Mouse (Mus musculus) mouse embryonic stem cell (cell line): ENCODE data around the gene Etl4.

Experiments
- in situ Hi-C, 2 experiments: fragments of 300-500 bp; cut with MboI; formaldehyde crosslinking; loops; 1 replicate in 1 of 2; 3 replicates in 1 of 2; pipeline ENCODE4 v1.14.3; 2019 to 2020; ENCODE audit warnings: low sequenced_read_pairs in 2 of 2, low pct_unique_long_range_greater_than_20kb in 1 of 2, mixed read lengths in 1 of 2; ENCODE audit not compliant: unreplicated experiment in 1 of 2

Gene Etl4

DNA sequence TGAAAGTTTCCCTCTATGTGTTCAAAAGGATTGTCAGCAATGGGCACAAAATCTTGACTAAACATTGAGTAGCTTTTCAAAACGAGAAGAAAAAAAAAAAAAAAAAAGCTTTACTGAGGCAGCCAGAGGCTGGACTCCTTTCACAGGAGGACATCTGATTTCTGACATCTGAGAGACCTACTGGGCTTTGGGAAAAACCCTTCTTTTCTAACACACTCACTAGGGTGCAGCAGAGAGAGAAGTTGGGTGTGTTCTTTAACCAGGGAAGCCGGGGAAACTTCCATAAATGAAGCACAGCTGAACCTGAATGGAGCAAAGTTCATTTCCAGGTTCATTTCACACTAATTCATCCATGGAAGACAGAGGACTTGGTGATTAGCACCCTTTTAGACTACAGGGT lies 222.2 kb downstream of the Etl4 start:
- in situ Hi-C loops: no loop called here

DNA sequence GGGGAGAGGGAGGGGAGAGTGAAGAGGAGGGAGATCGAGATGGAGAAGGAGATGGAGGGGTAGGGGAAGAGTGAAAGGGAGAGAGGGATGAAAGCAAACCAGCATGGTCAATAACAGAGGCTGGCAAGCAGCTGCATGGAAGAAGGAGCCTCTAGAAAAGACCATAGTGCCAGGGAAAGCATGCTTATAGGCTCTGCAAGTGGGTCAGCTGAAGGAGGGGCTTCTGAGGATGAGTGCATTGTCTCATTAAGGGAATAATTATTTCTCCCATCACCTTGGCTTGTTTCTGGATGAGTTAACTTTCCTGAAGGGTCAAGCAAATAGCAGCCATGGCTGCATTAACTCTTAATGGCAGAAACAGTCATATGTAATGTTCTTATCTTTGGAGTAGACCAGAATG lies 228.8 kb downstream of the Etl4 start:
- in situ Hi-C loops: no loop called here

DNA sequence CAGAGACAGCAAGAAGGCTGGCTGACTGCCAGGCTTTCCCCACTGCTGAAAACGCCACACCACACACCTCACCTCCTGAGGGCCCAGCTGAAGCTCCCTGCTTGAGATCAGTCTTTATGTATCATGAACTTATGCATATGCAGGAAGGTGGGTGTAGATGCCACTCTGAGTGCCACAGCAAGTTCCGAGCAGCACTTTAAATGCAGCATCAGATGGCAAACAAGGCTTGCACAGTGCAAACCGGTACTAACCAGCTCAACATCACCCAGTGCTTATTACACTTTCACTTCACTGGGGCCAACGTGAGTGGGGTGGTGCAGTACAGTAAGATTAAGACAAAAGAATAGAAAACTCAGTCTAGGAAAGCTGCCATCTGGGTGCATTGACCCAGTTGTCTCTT lies 235.8 kb downstream of the Etl4 start:
- in situ Hi-C loops: no loop called here

DNA sequence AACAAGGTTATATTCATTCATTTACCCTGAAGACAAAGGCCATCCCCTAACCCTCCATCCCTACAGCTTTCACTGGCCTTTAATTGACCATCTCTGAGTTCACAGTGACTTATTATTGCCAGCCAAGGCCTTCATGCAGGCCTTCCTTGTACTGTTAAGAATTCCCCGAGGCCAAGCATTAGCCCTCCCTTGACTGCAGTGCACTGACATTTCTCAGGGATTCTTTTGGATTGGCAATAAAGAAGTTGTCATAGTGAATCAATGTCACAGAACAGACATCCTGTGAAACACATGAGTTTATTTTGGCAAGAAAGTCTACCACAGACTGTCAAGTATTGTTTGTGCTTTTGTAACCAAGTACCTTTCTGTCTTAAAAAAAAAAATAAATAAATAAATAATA lies 257.5 kb downstream of the Etl4 start:
- in situ Hi-C loops: no loop called here

DNA sequence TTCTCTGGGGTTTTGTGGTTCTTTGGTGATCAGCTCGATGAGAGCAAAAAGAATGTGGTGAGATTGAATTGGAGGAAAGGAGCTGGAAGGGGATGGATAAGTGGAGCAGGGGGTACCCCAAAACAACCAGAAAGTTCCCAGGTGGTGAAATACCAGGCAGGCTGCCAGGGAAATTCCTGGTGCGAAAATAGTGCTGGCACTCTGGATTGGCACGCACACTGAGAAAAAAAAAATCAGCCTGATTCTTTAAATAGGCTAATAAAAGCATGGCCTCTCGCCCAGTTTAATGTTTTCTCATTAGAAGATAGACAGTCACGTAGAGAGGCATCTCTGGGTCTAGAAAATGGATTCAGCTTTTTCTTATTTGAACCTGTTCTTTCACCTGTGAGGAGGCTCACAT lies 258.0 kb downstream of the Etl4 start:
- in situ Hi-C loops: no loop called here

DNA sequence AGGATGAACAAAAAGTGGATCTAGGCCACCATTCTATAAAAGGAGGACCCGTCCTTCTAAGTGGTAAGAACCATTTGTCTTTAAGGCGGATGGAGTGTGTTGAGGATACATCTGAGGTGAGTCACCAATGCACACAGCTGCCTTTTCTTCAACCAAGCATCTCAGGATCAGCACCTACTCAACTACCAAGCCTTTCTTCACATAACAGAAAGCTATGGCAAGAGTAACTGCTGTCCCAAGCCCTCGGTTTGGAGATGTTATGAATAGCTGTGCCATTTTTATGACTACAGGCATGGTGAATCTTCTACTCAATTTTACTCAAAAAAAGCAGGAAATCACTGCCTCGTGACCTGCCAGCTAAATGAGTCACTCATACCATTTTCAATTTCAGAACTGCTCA lies 258.6 kb downstream of the Etl4 start:
- in situ Hi-C loops: no loop called here

DNA sequence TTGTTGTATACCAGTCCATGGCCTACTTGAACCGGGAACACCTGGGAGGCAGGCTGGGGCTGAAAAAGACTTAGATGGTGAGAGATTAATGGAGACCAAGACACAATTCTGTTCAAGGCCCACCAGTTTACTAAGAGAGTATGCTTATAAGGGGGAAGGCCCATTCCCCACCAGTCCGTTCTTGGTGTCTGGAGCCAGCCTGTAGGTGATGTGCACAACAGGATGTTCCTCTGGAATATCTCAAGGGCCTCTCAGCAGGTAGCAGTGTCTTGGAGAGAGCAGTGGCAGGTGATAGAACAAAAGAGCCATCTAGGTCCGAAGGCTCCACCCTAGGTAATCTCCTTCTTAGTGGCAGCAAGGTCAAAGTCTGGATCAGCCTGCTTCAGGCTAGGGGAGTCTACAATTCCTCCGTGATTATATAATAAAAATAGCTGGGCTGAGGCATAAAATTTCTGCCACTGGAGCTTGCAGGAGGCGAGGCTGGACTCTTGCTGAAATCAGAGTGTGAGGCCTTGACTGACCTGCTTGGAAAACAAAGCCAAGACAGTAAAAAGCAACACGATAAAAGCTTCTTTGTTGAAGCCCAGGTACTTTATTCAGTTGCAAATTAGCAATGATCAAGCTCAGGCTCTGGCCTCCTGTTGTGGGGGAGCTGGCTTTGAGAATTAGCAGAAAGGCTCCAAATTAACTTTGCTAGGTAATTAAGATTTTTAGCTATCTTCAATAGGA lies 267.0 kb downstream of the Etl4 start:
- in situ Hi-C loops: loop anchor here in 1 of 2 experiments (25.0 kb wide), 1 partner anchor 486 kb away; no protein-coding TSS in a partner anchor

DNA sequence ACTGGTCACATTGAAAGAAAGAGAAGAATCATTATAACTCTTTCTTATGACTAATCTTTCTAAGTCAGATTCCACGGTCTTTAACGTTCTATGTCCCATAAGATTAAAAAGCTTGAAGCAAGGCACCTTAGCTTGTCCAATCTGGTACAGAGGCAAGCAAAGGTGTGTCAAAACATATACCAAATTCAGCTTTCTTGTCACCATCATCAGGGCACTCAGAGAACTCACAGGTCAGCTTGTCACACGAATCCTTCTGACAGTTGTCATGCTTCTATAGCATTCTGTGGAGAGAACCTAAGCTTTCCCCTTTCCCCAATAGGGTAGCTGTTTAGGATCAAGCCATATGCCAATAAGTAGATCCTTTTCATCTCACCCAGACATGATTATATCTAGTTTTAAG lies 267.7 kb downstream of the Etl4 start:
- in situ Hi-C loops: loop anchor here in 1 of 2 experiments (25.0 kb wide), 1 partner anchor 485 kb away; no protein-coding TSS in a partner anchor

DNA sequence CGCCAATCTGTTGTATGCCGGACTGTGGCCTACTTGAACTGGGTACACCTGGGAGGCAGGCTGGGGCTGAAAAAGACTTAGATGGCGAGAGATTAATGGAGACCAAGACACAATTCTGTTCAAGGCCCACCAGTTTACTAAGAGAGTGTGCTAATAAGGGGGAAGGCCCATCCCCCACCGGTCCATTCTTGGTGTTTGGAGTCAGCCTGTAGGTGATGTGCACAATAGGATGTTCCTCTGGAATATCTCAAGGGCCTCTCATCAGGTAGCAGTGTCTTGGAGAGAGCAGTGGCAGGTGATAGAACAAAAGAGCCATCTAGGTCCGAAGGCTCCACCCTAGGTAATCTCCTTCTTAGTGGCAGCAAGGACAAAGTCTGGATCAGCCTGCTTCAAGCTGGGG lies 271.0 kb downstream of the Etl4 start:
- in situ Hi-C loops: loop anchor here in 1 of 2 experiments (25.0 kb wide), 1 partner anchor 482 kb away; no protein-coding TSS in a partner anchor

DNA sequence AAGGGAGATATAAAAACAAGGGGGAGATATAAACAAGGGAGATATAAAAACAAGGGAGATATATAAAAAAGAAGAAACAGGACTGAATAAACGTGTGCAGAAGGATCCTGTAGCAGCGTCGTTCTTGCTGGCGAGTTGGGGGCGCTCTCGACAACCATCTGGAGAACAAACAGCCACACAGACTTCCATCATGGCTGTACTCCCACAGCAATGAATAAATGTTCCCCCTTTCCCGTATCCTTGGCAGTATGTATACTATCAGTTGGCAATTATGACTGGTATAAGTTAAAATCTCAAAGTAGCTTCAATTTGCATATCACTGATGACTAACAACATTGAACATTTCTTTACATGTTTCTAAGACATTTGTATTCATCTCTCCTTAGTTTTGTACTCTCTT lies 277.6 kb downstream of the Etl4 start:
- in situ Hi-C loops: loop anchor here in 1 of 2 experiments (25.0 kb wide), 1 partner anchor 475 kb away; no protein-coding TSS in a partner anchor

DNA sequence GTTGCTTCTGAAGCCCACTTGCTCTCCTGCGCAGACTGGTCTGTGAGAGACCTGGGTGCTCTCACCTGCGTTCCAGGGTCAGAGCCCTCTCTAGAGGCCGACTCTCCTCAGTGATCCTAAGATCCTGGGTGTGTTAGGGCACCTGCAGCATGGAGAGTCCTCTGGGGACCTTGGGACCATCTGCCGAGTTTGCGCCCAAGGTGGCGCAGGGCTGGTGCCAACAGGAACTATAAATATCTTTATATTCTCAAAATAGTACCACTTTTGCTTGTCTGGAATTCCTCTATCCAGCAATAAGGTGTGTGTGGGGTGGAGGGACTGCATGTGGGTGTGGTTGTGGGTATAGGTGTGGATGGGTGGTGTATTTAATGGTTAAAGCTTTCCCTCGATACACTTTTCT lies 293.4 kb downstream of the Etl4 start:
- in situ Hi-C loops: no loop called here

DNA sequence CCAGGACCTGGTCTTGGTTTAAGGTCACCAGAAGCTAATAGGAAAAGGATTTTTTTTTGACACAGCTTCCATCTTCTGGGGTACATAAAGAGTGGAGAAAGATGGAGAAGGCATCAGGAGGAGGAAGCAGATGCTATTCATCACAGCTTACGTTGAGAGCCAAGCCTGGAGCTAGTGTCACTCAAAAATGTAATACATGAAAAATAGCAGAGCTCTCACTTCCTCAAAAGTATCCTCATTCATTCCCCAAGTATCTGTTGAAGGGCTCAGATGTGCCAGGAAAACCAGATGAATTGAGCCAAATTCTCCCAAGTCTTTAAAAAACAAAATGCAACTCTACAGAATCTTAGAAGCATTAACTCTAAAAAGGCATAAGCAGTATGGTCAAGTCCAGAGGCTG lies 297.1 kb downstream of the Etl4 start:
- in situ Hi-C loops: no loop called here

DNA sequence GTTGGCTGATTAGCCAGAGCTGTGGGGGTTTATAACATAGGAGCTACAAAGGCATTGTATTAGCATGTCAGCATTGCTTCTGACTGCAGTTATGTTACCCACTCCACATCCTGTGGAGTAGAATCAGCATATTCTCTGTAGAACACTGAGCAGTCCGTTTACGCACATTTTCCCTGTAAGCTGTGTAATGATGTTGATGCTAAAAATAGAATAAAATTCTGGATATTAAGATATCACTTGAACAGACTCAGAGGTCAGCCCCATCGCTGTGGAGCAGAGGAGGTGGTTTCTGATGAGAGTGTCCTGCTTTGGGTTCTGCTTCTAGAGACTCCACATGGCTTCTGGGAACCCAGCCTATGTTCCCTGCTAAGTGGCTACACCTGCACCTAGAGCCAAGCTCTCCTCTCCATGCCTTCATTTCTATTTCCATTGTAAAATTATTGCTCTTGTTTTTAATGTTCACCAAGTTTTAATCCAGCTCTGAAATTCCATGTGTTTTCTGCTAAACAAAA lies 299.2 kb downstream of the Etl4 start:
- in situ Hi-C loops: no loop called here

DNA sequence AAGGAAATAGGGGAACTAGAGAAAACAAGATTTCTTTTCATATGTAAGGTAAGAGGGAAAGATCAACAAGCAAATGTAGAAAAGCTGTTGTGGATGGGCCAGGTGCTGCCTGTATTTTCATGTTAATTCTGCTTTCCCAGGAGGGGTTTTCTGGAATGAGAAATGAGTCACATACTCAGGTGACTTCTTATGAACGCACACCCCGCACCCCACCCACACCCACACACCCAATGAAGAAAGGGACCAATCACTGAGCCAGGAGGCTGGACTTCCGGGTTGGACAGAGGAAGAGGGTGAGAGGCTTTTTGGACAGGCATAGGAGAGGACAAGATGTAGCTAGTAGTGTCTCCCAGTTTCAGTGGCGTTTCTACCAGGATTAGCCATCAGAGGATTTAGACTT lies 299.8 kb downstream of the Etl4 start:
- in situ Hi-C loops: no loop called here

DNA sequence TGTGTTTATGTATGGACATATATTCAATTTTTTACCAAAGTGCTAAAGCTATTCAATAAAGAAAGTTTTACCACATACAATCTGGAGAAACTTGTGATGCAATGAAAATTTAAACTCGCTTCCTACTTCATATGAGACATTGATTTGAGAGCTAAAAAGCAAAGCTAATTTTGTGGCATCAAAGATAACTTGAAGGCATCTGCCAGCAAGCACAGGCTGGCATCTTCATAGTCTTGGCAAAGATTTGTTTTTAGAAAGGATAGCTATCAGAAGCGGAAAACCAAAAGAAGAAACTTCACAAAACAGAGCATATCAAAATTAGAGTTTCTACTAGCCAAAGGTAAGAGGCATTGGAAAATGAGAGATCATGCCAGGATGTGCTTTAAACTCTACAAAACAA lies 306.7 kb downstream of the Etl4 start:
- in situ Hi-C loops: no loop called here

DNA sequence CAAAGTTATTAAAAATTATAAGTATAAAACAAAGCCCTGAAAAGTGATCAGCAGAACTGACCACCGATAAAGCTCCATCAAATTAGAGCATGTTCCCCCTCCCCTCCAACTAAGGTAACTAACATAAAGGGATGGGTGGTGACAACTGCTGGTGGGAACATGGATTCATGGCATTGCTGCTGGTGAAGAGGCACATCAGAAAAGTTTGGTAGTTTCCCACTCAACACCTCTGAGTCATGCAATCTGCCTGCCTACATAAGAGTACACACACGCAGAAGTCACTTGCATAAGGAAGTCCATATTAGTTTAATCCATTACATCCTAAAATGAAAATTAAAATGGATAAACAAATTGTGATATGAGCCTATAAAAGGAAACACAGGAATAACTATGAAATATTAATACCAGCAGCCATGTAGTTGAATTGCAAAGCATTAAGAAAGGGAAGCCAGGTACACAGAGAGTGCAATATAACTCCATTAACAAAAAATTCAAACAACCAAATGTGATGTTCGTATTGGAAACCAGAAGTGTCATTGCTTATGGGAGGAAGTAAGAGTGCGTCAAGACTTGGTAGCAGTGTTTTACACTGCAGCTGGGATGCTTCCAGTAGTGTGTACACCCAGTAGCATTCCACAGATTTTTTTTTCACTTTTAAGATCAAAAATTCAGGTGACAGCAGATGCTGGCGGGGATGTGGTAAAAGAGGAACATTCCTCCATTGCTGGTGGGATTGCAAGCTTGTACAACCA lies 307.3 kb downstream of the Etl4 start:
- in situ Hi-C loops: no loop called here

DNA sequence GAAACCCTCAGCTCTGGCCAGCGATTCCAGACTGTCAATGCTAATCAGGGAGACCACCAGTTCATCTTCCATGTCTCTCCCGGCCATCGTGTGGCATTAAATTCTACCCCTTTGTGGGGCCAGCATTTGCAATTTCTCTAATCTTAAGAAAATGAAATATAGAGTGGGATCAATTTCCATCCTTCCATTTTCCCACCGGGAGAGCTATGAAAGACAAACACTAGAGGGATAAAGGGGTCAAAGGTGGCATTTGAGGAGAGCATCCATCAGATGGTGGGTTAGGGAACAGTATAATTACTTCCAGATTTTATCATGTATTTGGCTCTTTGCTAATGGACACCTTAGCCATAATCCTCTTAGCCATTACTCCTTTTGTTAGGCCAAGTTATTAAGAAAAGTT lies 321.8 kb downstream of the Etl4 start:
- in situ Hi-C loops: no loop called here

DNA sequence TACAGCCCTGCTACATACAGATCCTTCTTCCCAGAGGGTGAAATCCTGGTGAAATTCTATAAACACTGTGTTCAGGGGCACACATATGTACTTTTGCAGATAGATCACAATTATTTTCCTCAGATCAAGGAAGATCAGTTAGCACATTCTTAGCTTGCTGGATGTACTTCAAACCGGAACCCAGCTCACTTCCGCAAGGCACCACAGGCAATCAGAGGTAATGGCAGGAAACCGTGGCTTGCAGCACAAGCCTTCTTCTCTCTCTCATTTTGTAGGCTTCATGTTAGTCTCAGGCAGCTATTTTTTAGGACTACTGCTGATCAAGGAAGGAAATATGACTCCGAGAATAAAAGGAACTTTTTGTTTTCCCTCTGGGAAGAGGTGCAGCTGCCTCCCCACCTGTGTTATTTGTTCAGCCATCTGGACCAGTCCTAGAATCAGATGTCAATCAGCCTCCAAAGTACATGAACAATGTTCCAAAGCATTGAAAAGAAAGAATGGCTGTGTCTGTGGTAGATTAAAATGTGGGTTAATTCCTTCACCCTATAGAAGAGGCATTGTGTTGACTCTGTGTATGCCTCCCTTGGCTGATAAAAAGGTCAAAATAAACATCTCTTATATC lies 338.6 kb downstream of the Etl4 start:
- in situ Hi-C loops: no loop called here

DNA sequence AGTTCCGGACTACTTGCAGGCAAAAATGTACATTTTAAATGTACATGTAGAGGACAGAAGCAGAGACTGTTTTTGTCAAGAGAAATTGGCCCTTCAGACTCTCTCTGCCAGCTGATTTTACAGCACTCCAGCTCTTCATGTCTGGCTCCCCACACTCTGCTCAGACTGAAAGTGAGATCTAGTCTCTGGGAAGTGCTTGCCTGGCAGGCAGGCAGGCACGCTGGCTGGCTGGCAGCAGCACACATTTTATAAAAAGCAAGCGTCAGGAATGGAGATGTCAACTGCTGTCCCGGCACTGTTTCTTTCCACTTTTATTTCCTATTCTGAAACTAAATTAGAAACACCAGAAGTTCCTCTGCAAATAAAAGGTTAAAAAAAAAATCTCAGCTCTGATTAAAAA lies 339.8 kb downstream of the Etl4 start:
- in situ Hi-C loops: no loop called here
